Mouse (Mus musculus) CH12.LX (cell line): ENCODE data around the gene Acap3. TPM values are rescaled to one million over a fixed set of nuclear protein-coding genes. Genes with fewer than 3 reads are reported as not detected.

Experiments used
- DNase-seq: peaks from one replicate; pipeline ENCODE4 v3.0.0-alpha.2; 2013; ENCODE audit errors: extremely low read depth
- H3K27ac ChIP-seq: 2 replicates; pipeline ENCODE4 v1.5.1; 2012; ENCODE audit warnings: low read depth, mild to moderate bottlenecking, control low read depth, moderate library complexity; ENCODE audit not compliant: insufficient read depth
- H3K27me3 ChIP-seq: replicated peaks from 2 replicates; pipeline ENCODE3; 2012; ENCODE audit warnings: inconsistent platforms
- H3K36me3 ChIP-seq, 2 experiments: replicated peaks in 1 of 2; 2 replicates each; pipeline versions ENCODE3 to v1.6.1; 2012; ENCODE audit warnings: inconsistent platforms in 1 of 2, low read length in 1 of 2, mild to moderate bottlenecking in 1 of 2, mixed read lengths in 1 of 2, moderate library complexity in 1 of 2; ENCODE audit not compliant: control insufficient read depth in 1 of 2, insufficient read depth in 1 of 2
- H3K4me1 ChIP-seq, 2 experiments: 2 replicates each; pipeline ENCODE4 v1.6.1; 2012; ENCODE audit warnings: inconsistent platforms in 1 of 2, moderate library complexity in 1 of 2; ENCODE audit not compliant: insufficient read depth in 2 of 2, control insufficient read depth in 1 of 2
- H3K4me2 ChIP-seq: 2 replicates; pipeline ENCODE4 v1.6.1; 2012; ENCODE audit warnings: low read depth, mild to moderate bottlenecking, control low read depth; ENCODE audit not compliant: poor library complexity, insufficient read depth, severe bottlenecking
- H3K4me3 ChIP-seq, 3 experiments: fragments of 150-350 bp in 1 of 3; sonication (generic) in 1 of 3; replicated peaks in 1 of 3; 2 replicates each; pipeline versions ENCODE3 to v1.5.1; 2011 to 2012; ENCODE audit warnings: low read depth in 2 of 3, low read length in 2 of 3, mild to moderate bottlenecking in 2 of 3, moderate library complexity in 2 of 3, control low read depth in 1 of 3, improper control_type of control experiment in 1 of 3, inconsistent platforms in 1 of 3, mixed read lengths in 1 of 3; ENCODE audit not compliant: poor library complexity in 1 of 3
- H3K79me2 ChIP-seq: replicated peaks from 2 replicates; pipeline ENCODE4 v1.6.1; 2012; ENCODE audit warnings: mild to moderate bottlenecking, moderate library complexity; ENCODE audit not compliant: control insufficient read depth, poor library complexity, insufficient read depth, severe bottlenecking; ENCODE audit errors: extremely low read depth
- H3K9ac ChIP-seq: 2 replicates; pipeline ENCODE4 v1.6.1; 2012; ENCODE audit warnings: low read depth, mild to moderate bottlenecking, control low read depth, moderate library complexity; ENCODE audit not compliant: insufficient read depth
- H3K9me3 ChIP-seq: replicated peaks from 2 replicates; pipeline ENCODE3; 2012; ENCODE audit warnings: low read length, inconsistent platforms, mixed read lengths
- BHLHE40 ChIP-seq: IDR thresholded peaks from 2 replicates; pipeline ENCODE4 v1.6.1; 2011; ENCODE audit warnings: mild to moderate bottlenecking, low read depth, low read length, improper control_type of control experiment
- CHD1 ChIP-seq: IDR thresholded peaks from 2 replicates; pipeline ENCODE4 v1.6.1; 2012; ENCODE audit warnings: low read depth, low read length, improper control_type of control experiment, inconsistent platforms
- ELF1 ChIP-seq: IDR thresholded peaks from 2 replicates; pipeline ENCODE4 v1.6.1; 2014; ENCODE audit warnings: low read depth, mild to moderate bottlenecking, inconsistent platforms, low read length, improper control_type of control experiment
- EP300 ChIP-seq: IDR thresholded peaks from 2 replicates; pipeline ENCODE4 v1.6.1; 2011; ENCODE audit warnings: low read length, improper control_type of control experiment
- GABPA ChIP-seq: IDR thresholded peaks from 2 replicates; pipeline ENCODE4 v1.6.1; 2012; ENCODE audit warnings: low read depth, low read length, improper control_type of control experiment, inconsistent platforms; ENCODE audit not compliant: insufficient replicate concordance
- HCFC1 ChIP-seq: IDR thresholded peaks from 2 replicates; pipeline ENCODE4 v1.6.1; 2012; ENCODE audit warnings: low read depth, mild to moderate bottlenecking, inconsistent platforms, low read length, improper control_type of control experiment
- IRF4 ChIP-seq: IDR thresholded peaks from 2 replicates; pipeline ENCODE4 v1.6.1; 2014; ENCODE audit warnings: low read depth, mild to moderate bottlenecking, inconsistent platforms, low read length, improper control_type of control experiment
- JUN ChIP-seq: IDR thresholded peaks from 2 replicates; pipeline ENCODE4 v1.6.1; 2011; ENCODE audit warnings: low read depth, mild to moderate bottlenecking, low read length, improper control_type of control experiment, moderate library complexity; ENCODE audit not compliant: insufficient read depth
- JUND ChIP-seq: conservative IDR thresholded peaks from 2 replicates; pipeline ENCODE4 v1.6.1; 2011; ENCODE audit warnings: low read depth, low read length, improper control_type of control experiment
- KAT2A ChIP-seq: IDR thresholded peaks from 2 replicates; pipeline ENCODE4 v1.6.1; 2012; ENCODE audit warnings: low read length, improper control_type of control experiment, inconsistent platforms; ENCODE audit not compliant: insufficient replicate concordance
- MAFK ChIP-seq: IDR thresholded peaks from 2 replicates; pipeline ENCODE4 v1.6.1; 2011; ENCODE audit warnings: low read length, improper control_type of control experiment; ENCODE audit not compliant: insufficient replicate concordance
- MAX ChIP-seq: IDR thresholded peaks from 2 replicates; pipeline ENCODE4 v1.6.1; 2011; ENCODE audit warnings: low read length, improper control_type of control experiment
- MAZ ChIP-seq: IDR thresholded peaks from 2 replicates; pipeline ENCODE4 v1.6.1; 2012; ENCODE audit warnings: low read depth, mild to moderate bottlenecking, inconsistent platforms, low read length, improper control_type of control experiment, moderate library complexity
- MEF2A ChIP-seq: IDR thresholded peaks from 2 replicates; pipeline ENCODE4 v1.6.1; 2014; ENCODE audit warnings: low read depth, mild to moderate bottlenecking, inconsistent platforms, low read length, improper control_type of control experiment, borderline replicate concordance
- MXI1 ChIP-seq: IDR thresholded peaks from 2 replicates; pipeline ENCODE4 v1.6.1; 2011; ENCODE audit warnings: mild to moderate bottlenecking, low read depth, low read length, improper control_type of control experiment
- NELFE ChIP-seq: IDR thresholded peaks from 2 replicates; pipeline ENCODE4 v1.6.1; 2011; ENCODE audit warnings: low read depth, low read length, improper control_type of control experiment
- NRF1 ChIP-seq: IDR thresholded peaks from 2 replicates; pipeline ENCODE4 v1.6.1; 2014; ENCODE audit warnings: low read depth, mild to moderate bottlenecking, inconsistent platforms, low read length, improper control_type of control experiment, moderate library complexity
- POLR2AphosphoS2 ChIP-seq: IDR thresholded peaks from 2 replicates; pipeline ENCODE4 v1.6.1; 2011; ENCODE audit warnings: low read depth, low read length, improper control_type of control experiment
- RCOR1 ChIP-seq: conservative IDR thresholded peaks from 2 replicates; pipeline ENCODE4 v1.6.1; 2012; ENCODE audit warnings: low read depth, mild to moderate bottlenecking, inconsistent platforms, low read length, improper control_type of control experiment
- SMC3 ChIP-seq: IDR thresholded peaks from 2 replicates; pipeline ENCODE4 v1.6.1; 2011; ENCODE audit warnings: low read depth, low read length, improper control_type of control experiment
- TCF12 ChIP-seq: IDR thresholded peaks from 2 replicates; pipeline ENCODE4 v1.6.1; 2014; ENCODE audit warnings: low read depth, mild to moderate bottlenecking, inconsistent platforms, low read length, improper control_type of control experiment
- UBTF ChIP-seq: IDR thresholded peaks from 2 replicates; pipeline ENCODE4 v1.6.1; 2012; ENCODE audit warnings: low read depth, mild to moderate bottlenecking, inconsistent platforms, low read length, improper control_type of control experiment, moderate library complexity
- USF2 ChIP-seq: conservative IDR thresholded peaks from 2 replicates; pipeline ENCODE4 v1.6.1; 2011; ENCODE audit warnings: low read depth, low read length, improper control_type of control experiment
- ZKSCAN1 ChIP-seq: IDR thresholded peaks from 2 replicates; pipeline ENCODE4 v1.6.1; 2012; ENCODE audit warnings: low read depth, inconsistent platforms, low read length, improper control_type of control experiment, borderline replicate concordance
- ZMIZ1 ChIP-seq: IDR thresholded peaks from 2 replicates; pipeline ENCODE4 v1.6.1; 2012; ENCODE audit warnings: low read depth, mild to moderate bottlenecking, inconsistent platforms, low read length, improper control_type of control experiment
- dilution Hi-C: fragments of 300-500 bp; cut with MboI; formaldehyde crosslinking; loops from 2 replicates; pipeline ENCODE4 v1.14.3; 2020; ENCODE audit warnings: low sequenced_read_pairs; ENCODE audit not compliant: extremely low pct_unique_long_range_greater_than_20kb, extremely low pct_ligation_motif_present
- in situ Hi-C: fragments of 300-500 bp; cut with MboI; formaldehyde crosslinking; loops from 3 replicates; pipeline ENCODE4 v1.14.3; 2019; ENCODE audit warnings: low sequenced_read_pairs, low pct_ligation_motif_present, low pct_unique_long_range_greater_than_20kb, mixed read lengths
- polyA plus RNA-seq: library from polyadenylated mRNA; unstranded; fragments of >175 nt; gene quantifications from 2 replicates; pipeline ENCODE4 v1.2.1, GENCODE M21; 2012; ENCODE audit warnings: low read depth; ENCODE audit not compliant: insufficient read length
- total RNA-seq, 2 experiments: library from RNA; depleted of rRNA; stranded (reverse); fragments of 300-350 nt in 1 of 2; fragments of >200 nt in 1 of 2; gene quantifications; 2 replicates each; pipeline ENCODE4 v1.2.3; 2012 to 2014

Gene Acap3
- total and polyA plus RNA-seq, 3 experiments: 4.2 to 10.7 (median 10.5) TPM

DNA sequence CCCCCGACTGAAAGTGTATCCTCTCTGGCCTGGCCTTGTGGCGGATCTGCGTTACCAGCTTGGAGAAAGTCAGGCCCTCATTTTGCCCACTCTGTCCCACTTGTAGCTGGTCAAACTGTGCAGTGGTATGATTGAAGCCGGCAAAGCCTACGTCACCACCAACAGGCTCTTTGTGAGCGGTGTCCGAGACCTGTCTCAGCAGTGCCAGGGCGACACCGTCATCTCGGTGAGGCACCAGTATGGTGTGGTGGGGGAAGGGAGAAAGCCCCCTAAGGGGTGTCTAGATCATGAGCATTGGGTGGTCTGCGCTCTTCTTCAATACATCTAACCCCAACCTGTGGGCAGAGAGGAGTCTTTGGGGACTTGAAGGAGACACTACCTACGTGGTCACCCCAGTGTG is 4.8 kb downstream of the Acap3 start:
- peaks cover 13% of the 10 kb centered on the region; the same call in 1 of the 2 replicates for H3K79me2 ChIP-seq
- in situ Hi-C loops (no loop called here), dilution Hi-C loops (no loop called here)
- no peak overlapping the region for H3K9ac ChIP-seq
- H3K4me3 ChIP-seq: no peak overlapping the region
- no peaks in the 10 kb centered on the region for H3K27me3 ChIP-seq
- H3K4me1 ChIP-seq: peaks cover 23 to 40% of the 10 kb centered on the region in 2 experiments
- H3K4me2 ChIP-seq: no peak overlapping the region
- DNase-seq: no peak
- TF ChIP-seq JUN (no peak), NELFE (no peak), MAZ (no peak), POLR2AphosphoS2 (no peak), NRF1 (no peak), TCF12 (no peak), UBTF (no peak), RCOR1 (no peak), ELF1 (no peak), USF2 (no peak), ZMIZ1 (no peak), MAFK (no peak), CHD1 (no peak), ZKSCAN1 (no peak), HCFC1 (no peak)
- H3K27ac ChIP-seq: no peak overlapping the region
- peaks cover 30 to 53% of the 10 kb centered on the region in 2 experiments for H3K36me3 ChIP-seq
- peaks cover 3% of the 10 kb centered on the region for H3K9me3 ChIP-seq

DNA sequence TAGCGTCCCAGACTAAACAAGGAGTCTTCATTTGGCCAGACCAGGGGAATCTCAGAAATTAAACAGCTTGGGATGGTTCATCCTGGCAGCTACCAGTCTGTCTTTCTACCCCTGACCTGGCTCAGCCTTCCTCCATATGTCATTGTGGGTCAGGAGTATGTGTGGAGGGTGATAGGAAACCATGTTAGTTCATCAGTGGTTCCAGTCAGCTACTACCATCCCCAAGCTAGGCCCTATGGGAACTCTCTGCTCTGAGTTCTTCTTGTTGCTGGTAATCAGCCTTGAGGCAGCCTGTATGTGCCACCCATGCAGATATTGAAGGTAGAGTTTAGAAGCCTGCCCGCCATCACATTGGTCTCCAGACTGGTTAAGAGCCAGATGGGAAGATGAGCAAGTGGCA is 6.7 kb downstream of the Acap3 start:
- peaks cover 5% of the 10 kb centered on the region; the same call in 1 of the 2 replicates for H3K79me2 ChIP-seq
- peaks cover 20 to 32% of the 10 kb centered on the region in 2 experiments for H3K4me1 ChIP-seq
- in situ Hi-C loops: no loop called here
- H3K27ac ChIP-seq: no peak overlapping the region
- dilution Hi-C loops: no loop called here
- no peak overlapping the region for H3K4me2 ChIP-seq
- H3K27me3 ChIP-seq: no peaks in the 10 kb centered on the region
- no peak overlapping the region for H3K4me3 ChIP-seq
- H3K9me3 ChIP-seq: peaks cover 3% of the 10 kb centered on the region
- TF ChIP-seq ELF1 (no peak), MAFK (no peak), HCFC1 (no peak), SMC3 (no peak), ZMIZ1 (no peak), MEF2A (no peak), EP300 (no peak), GABPA (no peak), JUN (no peak), CHD1 (no peak), IRF4 (no peak), KAT2A (no peak), NRF1 (no peak), TCF12 (no peak), BHLHE40 (no peak), USF2 (no peak), JUND (no peak), MAX (no peak), MXI1 (no peak)
- H3K9ac ChIP-seq: no peak overlapping the region
- no peak for DNase-seq
- peaks cover 48 to 72% of the 10 kb centered on the region in 2 experiments for H3K36me3 ChIP-seq
